Mouse (Mus musculus) liver, adult (tissue): ENCODE measurements around the gene Pstpip1.

Experiments used
- GATA4 ChIP-seq: IDR thresholded peaks from 2 replicates; pipeline ENCODE4 v1.6.1; 2014; ENCODE audit warnings: mild to moderate bottlenecking, low read length; ENCODE audit not compliant: insufficient replicate concordance

Pstpip1 gene

DNA sequence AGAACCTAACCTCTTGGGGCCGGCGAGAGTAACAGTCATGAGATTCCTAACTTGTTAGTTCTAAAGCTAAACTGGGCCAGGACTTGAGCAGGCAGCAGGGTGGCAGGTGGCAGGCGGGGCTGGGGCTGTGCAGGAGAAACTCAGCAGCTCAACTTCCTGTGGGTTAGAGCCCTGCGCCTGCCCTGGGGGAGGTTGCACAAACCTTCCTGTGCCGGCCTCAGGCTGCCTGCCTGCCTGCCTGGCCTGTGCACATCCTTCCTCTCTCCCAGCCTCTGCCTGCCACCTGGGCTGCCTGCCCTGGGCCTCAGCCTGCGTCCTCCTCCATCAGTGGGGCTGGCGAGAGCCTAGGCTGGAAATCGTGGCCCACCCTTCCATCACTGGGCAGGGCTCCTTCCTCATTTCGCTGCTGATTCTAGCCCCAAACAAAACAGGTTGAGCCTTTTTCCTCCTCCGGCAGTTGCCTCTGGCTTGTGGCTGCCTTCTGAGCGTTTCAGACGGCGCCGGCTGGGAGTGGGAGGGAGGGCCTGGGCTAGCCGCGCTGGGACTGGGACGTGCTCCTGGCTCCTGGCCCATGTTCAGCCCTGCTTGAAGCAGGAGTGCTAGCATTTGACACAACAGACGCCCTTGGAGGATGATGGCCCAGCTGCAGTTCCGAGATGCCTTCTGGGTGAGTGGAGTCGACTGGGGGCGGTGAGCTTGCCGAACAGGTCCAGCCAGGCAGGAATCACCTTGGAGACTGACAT, at the start of gene Pstpip1:
Pstpip1 (plus strand) TSS at position 185 of the 743 bp plus-strand sequence.
- no peak for TF ChIP-seq GATA4

DNA sequence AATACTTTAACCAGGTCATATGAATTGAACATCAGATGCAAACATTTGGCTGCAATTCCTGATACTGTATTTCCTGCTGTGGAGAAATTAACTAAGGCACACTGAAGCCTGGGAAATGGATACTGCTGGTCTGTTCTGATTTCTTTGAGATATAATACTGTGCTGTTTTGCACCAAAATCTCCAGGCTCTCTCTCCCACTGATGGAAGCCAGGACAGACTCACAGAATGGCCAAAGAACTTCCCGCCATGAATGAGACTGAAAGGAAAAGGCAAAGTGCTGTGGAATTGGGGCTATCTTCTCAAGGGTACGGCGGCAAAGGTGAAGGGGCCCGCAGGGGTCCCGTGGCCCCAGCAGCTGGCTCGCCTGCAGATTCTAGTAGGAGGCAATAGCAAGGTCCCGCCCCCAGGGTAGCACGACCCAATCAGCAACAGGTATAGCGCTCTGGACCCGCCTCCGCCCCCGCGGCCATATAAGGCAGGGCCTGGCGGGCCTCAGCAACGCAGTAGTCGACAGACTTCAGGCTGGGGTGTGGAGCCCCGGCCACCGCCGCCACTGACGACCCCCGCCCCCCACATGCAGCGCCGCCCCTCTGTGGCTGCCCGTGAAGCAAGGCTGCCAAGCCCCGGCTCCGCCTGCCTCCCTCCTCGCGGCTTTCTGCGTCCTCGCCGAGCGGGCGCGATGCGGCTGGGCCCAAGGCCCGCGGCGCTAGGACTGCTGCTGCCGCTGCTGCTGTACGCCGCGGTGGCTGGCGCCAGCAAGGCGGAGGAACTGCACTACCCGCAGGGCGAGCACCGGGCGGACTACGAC, 48.2 kb upstream of the Pstpip1 start, which contains the start of gene Rcn2:
Rcn2 (plus strand) TSS at position 474 of the 809 bp plus-strand sequence.
- no peak; the same call in 1 of the 2 replicates for TF ChIP-seq GATA4

DNA sequence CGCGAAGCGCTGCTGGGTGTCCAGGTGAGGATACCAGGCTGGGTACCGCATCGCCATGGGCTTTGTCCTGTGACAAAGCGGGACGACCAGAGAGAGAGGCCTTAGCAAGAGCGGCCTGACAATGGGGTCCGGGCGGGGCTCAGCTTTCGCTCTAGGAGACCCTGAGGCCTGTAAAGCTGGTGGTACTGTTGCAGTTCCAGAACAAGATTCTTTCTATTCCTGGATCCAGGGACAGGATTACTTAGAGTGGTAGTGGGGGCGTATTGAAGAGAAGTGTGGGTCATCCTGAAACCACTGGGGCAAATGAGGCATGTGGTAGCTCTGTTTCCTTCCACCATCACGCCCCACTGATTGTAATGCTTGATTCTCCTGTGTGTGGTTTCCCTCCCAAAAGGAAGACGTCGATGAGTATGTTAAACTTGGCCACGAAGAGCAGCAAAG, 47.6 kb upstream of the Pstpip1 start:
- TF ChIP-seq GATA4 = no peak

DNA sequence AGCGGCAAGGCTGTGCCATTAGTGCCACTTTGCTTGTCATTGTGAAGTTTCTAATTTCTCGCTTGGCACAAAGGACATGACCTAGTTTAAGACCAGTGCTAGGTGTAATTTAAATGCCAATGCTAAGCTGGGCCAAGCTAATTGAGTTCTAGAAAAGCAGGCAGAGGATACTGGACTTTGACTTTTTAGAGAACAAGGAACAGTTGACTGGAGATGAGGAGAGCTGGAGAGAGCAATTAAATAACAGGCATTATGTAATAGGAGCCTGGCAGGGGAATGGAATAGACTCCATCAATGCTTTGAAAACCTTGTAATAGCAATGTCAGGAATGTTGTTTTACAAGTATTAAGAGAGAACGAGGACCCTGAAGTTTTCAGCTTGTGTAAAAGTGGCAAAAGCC, 36.0 kb upstream of the Pstpip1 start:
- TF ChIP-seq GATA4 = no peak

DNA sequence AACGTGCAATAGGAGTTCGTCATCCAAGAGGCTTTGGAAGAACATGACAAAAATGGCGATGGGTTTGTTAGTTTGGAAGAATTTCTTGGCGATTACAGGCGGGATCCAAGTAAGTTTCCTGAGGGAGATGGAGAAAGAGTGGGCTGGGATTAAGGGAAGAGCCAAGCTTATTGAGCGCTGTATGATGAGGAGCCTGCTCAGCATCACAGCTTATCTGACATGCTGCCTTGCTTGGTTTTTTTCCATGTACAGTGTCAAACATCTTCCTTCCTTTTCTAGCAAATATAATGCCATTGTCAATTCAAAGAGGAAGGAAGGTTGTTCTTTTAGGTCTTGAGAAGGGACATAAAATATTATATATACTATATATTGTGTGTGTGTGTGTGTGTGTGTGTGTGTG, 33.6 kb upstream of the Pstpip1 start:
- TF ChIP-seq GATA4 = no peak

DNA sequence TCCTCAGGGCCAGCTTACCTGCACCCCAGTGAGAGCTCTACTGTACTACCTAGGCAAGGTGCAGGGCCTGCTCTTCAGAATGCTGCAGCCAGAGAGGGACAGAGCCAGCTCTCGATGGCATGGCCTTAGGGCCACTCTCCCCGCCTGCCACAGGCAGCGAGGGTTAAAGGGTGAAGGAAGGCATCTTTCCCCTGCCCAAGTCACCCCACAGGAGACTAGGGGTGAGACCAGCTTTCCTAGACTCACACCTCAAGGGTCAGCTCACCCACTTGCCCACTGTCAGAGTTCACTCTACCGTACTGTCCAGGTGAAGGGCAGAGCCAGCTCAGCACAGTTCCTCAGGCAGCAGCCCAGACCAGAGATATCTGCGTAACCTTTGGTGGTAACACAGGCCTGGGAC, 27.4 kb upstream of the Pstpip1 start:
- TF ChIP-seq GATA4 = no peak

DNA sequence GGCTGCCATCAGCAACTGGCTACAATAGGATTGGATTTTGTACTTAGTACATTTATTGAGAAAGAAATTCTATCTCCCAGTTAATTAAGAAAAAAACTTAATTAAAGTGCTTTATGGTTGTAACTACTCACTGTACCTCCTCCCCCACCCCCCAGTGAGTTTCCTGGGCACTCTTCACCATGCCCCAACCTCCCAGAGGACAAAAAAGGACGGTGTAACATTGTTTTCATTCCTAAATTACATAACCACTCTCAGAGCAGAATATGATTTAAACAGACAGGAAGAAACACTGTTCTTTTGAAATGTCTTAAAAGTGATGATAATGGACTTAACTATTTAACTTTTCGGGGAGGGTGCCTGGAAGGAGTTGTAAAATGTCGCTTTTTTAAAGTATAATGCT, 24.8 kb upstream of the Pstpip1 start:
- TF ChIP-seq GATA4 = no peak

DNA sequence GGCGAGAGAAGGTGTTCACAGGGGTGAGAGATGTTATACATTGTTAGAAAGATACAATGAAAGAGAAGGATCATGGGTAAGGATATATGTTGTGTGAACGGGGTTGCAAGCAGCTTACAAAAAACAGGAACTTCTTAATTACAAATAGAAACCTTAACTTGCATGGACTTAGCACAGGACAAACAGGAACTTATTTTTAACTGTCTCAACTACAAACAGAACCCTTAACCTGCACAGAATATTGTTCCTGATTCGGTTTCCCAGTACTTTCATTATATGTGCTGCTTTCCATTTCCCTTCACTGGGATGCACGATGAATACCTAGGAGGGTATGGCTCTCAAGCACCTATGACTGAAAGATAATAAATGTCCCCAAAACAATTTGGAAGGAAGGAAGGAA, 21.8 kb upstream of the Pstpip1 start:
- TF ChIP-seq GATA4 = no peak

DNA sequence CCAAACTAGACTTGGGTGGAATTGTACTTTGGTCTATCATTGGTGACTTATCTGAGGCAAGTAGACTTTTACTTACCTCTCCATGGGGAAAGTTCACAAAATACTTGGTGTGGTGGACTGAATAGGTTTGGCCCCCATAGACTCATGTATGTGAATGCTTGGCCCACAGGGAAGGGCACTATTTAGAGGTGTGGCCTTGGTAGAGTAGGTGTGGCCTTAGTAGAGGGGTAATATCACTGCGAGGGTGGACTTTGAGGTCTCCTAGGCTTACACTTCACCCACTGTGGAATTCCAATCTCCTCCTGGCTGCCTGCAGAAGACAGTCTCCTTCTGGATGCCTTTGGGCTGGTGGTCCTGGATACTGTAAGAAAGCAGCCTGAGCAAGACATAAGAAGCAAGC, 21.1 kb upstream of the Pstpip1 start:
- TF ChIP-seq GATA4 = no peak

DNA sequence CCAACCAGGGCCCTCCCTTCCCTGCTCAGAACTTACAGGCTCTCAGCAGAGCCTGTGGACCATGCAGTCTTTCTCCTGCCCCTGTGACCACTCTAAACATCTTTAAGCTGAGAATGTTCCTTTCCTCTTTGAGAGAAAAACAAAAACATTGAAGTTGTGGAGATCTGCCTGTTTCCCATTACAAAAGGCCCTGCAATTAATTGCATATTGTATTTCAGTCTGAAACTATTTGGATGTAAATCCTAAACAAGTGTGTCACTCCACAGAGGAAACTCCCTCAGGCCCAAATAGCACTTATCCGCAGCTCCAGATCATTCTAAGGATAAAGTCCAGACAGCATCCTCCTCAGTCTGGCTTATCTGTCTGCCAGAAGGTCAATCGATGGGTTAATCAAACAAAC, 16.9 kb upstream of the Pstpip1 start:
- TF ChIP-seq GATA4 = no peak

DNA sequence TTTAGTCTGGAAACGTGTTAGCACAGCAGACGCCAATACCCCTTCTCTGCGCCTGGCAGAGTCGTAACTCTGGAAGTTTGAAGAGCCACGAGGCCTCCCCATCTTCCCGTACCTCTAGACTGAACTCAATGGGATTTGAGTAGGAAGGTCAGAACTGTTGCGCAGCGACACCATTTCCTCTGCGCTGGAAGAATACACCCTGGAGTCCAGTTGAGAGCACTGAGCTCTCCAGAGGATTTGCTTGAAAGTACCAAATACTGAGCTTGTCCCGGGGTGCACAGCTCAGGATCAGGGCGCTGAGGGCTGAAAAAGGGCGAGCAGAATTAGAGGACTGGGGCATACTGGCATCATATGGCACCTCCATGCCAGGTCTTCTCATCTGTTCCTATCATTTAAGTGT, 14.9 kb upstream of the Pstpip1 start:
- no peak for TF ChIP-seq GATA4

DNA sequence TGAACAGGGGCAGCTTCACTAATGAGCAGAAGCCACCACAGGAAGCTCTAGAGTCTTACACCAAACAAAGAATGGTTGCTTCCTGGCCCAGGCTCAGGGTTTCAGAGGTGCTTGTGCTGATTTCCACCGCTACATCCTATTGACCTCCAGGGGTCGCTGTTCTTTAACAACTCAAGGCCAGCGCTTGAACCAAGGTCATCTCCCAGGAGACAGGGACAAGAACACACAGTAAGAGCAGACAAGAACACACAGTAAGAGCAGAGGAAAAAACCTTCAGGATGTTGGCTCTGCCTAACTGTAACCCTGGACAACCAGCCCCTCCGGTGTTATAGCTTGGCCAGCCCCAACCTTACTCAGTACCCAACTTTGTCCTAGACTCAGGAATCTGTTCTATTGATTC, 14.5 kb upstream of the Pstpip1 start:
- no peak for TF ChIP-seq GATA4

DNA sequence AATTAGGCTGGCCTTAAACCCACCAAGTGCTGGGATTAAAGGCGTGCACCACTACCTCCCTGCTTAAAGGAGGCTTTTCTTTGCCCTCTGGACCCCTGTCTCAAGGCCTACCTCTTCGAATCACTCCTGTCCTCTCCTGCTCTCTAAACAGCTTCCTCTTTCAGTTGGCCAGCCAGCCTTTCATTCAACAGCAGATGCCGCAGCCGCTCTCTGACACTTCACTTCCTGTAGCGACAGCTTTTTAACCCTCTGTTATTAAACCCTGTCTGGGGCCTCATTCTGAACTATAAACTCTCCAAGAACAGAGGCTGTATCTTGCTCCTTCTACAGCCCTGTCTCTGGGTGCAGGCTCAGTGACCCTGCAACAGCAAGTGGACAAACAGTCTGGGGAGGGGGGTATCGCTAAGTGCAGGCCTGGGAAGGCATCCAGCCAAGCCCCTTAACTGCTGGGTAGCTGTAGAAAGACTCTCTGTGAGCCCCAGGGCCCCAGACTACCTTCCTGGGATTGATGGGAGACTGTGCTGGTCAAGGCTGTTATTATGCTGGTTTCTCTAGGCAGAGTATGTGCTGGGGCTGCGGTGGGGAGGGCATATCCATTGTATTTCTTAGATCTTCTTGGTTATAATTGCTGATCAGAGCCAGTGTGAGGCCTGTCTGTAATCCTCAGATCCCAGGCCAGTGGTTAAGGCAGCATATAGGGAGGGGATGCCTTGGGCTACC, 13.7 kb upstream of the Pstpip1 start:
- no peak for TF ChIP-seq GATA4

DNA sequence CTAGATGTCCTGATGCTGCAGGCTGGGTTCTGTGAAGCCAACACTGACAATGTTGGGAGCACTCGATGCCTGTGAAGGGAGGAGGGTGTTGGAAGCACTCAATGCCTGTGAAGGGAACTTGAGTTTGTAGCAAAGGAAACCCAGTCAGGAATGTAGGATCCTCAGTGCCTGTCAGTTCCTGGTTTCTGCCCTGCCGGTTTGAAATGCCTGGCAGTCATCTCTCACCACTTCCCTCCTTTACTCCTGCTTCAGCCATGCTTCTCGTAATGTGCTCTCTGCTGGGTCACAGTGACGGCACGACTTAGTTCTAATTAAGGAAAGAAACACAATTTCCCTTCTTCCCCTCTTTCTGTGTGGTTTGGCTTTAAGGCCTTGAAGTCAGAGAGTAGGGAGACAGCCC, 10.2 kb upstream of the Pstpip1 start:
- TF ChIP-seq GATA4 = no peak

DNA sequence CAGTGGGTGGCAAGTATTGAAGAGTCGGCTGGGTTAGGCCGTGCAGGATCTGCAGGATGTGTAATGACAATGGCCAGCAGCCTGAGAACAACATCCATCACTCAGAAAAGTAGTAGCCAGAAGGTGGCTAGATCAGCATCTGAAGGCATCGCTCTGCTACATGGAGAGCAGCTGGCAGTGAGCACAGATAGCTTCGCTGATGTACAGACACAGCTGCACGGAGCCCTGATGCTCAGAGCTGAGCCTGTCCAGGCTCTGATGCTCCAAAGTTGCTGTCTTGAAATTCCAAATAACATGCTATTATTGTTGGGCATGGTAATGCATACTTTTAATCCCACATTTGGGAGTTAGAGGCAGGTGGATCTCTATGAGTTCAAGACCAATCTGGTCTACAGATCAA, 3.2 kb upstream of the Pstpip1 start:
- TF ChIP-seq GATA4 = no peak
